Mouse (Mus musculus): ENCODE measurements at regions not wholly inside any gene's neighbourhood (a gene's known extent, or its start where the extent isn't known, plus 50 kb on each side); places are given as distances from the start of the nearest gene placed in this dataset.

GRCm38 (mm10) chr13:42494371-42494770 lies 186.1 kb upstream of the Phactr1 start:
- TF ChIP-seq MYOD1 (IDR thresholded peaks at IDR 0.05; ENCODE audit: control insufficient read depth in 1 of 3, insufficient read length in 2 of 3, low read depth in 2 of 3), result no peak
- TF ChIP-seq MAX (IDR thresholded peaks at IDR 0.05; ENCODE audit: low read depth), result no peak
- no peak for TF ChIP-seq REST (IDR thresholded peaks at IDR 0.05; ENCODE audit: insufficient read depth, insufficient read length)
- TF ChIP-seq E2F4 (IDR thresholded peaks at IDR 0.05; ENCODE audit: insufficient read depth), result no peak
- TF ChIP-seq TCF12 (IDR thresholded peaks at IDR 0.05; ENCODE audit: insufficient read depth, poor library complexity, severe bottlenecking), result no peak
- TF ChIP-seq SRF (IDR thresholded peaks at IDR 0.05; ENCODE audit: control insufficient read depth, insufficient read length, low read depth), result no peak
- no peak for TF ChIP-seq POLR2AphosphoS2 (IDR thresholded peaks at IDR 0.05; ENCODE audit: insufficient read length, low read depth)
- no peak for TF ChIP-seq CEBPB (IDR thresholded peaks at IDR 0.05; ENCODE audit: insufficient read depth, poor library complexity, severe bottlenecking)
- no peak for TF ChIP-seq POLR2A (IDR thresholded peaks at IDR 0.05; ENCODE audit: insufficient read length, low read depth)
- no peak for TF ChIP-seq MYOG (IDR thresholded peaks at IDR 0.05; ENCODE audit: control insufficient read depth in 1 of 3, insufficient read depth in 1 of 3, insufficient read length in 2 of 3, low read depth in 2 of 3)
- TF ChIP-seq USF1 (IDR thresholded peaks at IDR 0.05; ENCODE audit: low read depth), result no peak
- no peak for TF ChIP-seq TCF3 (IDR thresholded peaks at IDR 0.05; ENCODE audit: insufficient read length, low read depth)
- Histone ChIP-seq H3K36me3 (ENCODE audit: control insufficient read depth, insufficient read depth) (no peaks in the 10 kb centered on the region), H3K4me3 (no peak overlapping the region), H3K4me2 (ENCODE audit: low read depth) (no peak overlapping the region), H3ac (ENCODE audit: control insufficient read depth, insufficient read length) (no peak overlapping the region), H3K79me2 (ENCODE audit: control insufficient read depth, insufficient read depth) (no peaks in the 10 kb centered on the region), H3K27me3 (ENCODE audit: control insufficient read depth, insufficient read depth, insufficient read length) (no peaks in the 10 kb centered on the region)

- no peaks in the 10 kb centered on the region for H3K27me3 ChIP-seq (ENCODE audit: control insufficient read depth, insufficient read depth, insufficient read length)
- H3K4me2 ChIP-seq (ENCODE audit: low read depth), result no peak overlapping the region
- no peaks in the 10 kb centered on the region for H3K36me3 ChIP-seq (ENCODE audit: control insufficient read depth, insufficient read depth)
- no peak overlapping the region for H3ac ChIP-seq (ENCODE audit: control insufficient read depth, insufficient read length)
- TF ChIP-seq USF1 (IDR thresholded peaks at IDR 0.05; ENCODE audit: low read depth) (no peak), MYOD1 (IDR thresholded peaks at IDR 0.05; ENCODE audit: control insufficient read depth in 1 of 3, insufficient read length in 2 of 3, low read depth in 2 of 3) (no peak), CEBPB (IDR thresholded peaks at IDR 0.05; ENCODE audit: insufficient read depth, poor library complexity, severe bottlenecking) (no peak), TCF3 (IDR thresholded peaks at IDR 0.05; ENCODE audit: insufficient read length, low read depth) (no peak), MYOG (IDR thresholded peaks at IDR 0.05; ENCODE audit: control insufficient read depth in 1 of 3, insufficient read depth in 1 of 3, insufficient read length in 2 of 3, low read depth in 2 of 3) (no peak), MAX (IDR thresholded peaks at IDR 0.05; ENCODE audit: low read depth) (no peak), POLR2AphosphoS2 (IDR thresholded peaks at IDR 0.05; ENCODE audit: insufficient read length, low read depth) (no peak), POLR2A (IDR thresholded peaks at IDR 0.05; ENCODE audit: insufficient read length, low read depth) (no peak), E2F4 (IDR thresholded peaks at IDR 0.05; ENCODE audit: insufficient read depth) (no peak), SRF (IDR thresholded peaks at IDR 0.05; ENCODE audit: control insufficient read depth, insufficient read length, low read depth) (no peak), TCF12 (IDR thresholded peaks at IDR 0.05; ENCODE audit: insufficient read depth, poor library complexity, severe bottlenecking) (no peak), REST (IDR thresholded peaks at IDR 0.05; ENCODE audit: insufficient read depth, insufficient read length) (no peak)
- no peak overlapping the region for H3K4me3 ChIP-seq
- no peaks in the 10 kb centered on the region for H3K79me2 ChIP-seq (ENCODE audit: control insufficient read depth, insufficient read depth)
Measured at GRCm38 (mm10) chr13:42498351-42498750, 182.1 kb upstream of the Phactr1 start.

GRCm38 (mm10) chr13:42507535-42507934 lies 172.9 kb upstream of the Phactr1 start:
- Histone ChIP-seq H3K4me2 (ENCODE audit: low read depth) (no peak overlapping the region), H3ac (ENCODE audit: control insufficient read depth, insufficient read length) (no peak overlapping the region), H3K4me3 (no peak overlapping the region), H3K27me3 (ENCODE audit: control insufficient read depth, insufficient read depth, insufficient read length) (no peaks in the 10 kb centered on the region), H3K79me2 (ENCODE audit: control insufficient read depth, insufficient read depth) (no peaks in the 10 kb centered on the region), H3K36me3 (ENCODE audit: control insufficient read depth, insufficient read depth) (no peaks in the 10 kb centered on the region)
- TF ChIP-seq POLR2AphosphoS2 (IDR thresholded peaks at IDR 0.05; ENCODE audit: insufficient read length, low read depth), result no peak
- TF ChIP-seq REST (IDR thresholded peaks at IDR 0.05; ENCODE audit: insufficient read depth, insufficient read length), result no peak
- TF ChIP-seq MYOG (IDR thresholded peaks at IDR 0.05; ENCODE audit: control insufficient read depth in 1 of 3, insufficient read depth in 1 of 3, insufficient read length in 2 of 3, low read depth in 2 of 3), result no peak
- TF ChIP-seq TCF3 (IDR thresholded peaks at IDR 0.05; ENCODE audit: insufficient read length, low read depth), result no peak
- no peak for TF ChIP-seq MYOD1 (IDR thresholded peaks at IDR 0.05; ENCODE audit: control insufficient read depth in 1 of 3, insufficient read length in 2 of 3, low read depth in 2 of 3)
- TF ChIP-seq SRF (IDR thresholded peaks at IDR 0.05; ENCODE audit: control insufficient read depth, insufficient read length, low read depth), result no peak
- no peak for TF ChIP-seq MAX (IDR thresholded peaks at IDR 0.05; ENCODE audit: low read depth)
- TF ChIP-seq USF1 (IDR thresholded peaks at IDR 0.05; ENCODE audit: low read depth), result no peak
- no peak for TF ChIP-seq CEBPB (IDR thresholded peaks at IDR 0.05; ENCODE audit: insufficient read depth, poor library complexity, severe bottlenecking)
- no peak for TF ChIP-seq POLR2A (IDR thresholded peaks at IDR 0.05; ENCODE audit: insufficient read length, low read depth)
- no peak for TF ChIP-seq E2F4 (IDR thresholded peaks at IDR 0.05; ENCODE audit: insufficient read depth)
- TF ChIP-seq TCF12 (IDR thresholded peaks at IDR 0.05; ENCODE audit: insufficient read depth, poor library complexity, severe bottlenecking), result no peak

GRCm38 (mm10) chr13:42518686-42519085 lies 161.7 kb upstream of the Phactr1 start:
- Histone ChIP-seq H3ac (ENCODE audit: control insufficient read depth, insufficient read length) (no peak overlapping the region), H3K36me3 (ENCODE audit: control insufficient read depth, insufficient read depth) (no peaks in the 10 kb centered on the region), H3K79me2 (ENCODE audit: control insufficient read depth, insufficient read depth) (no peaks in the 10 kb centered on the region), H3K27me3 (ENCODE audit: control insufficient read depth, insufficient read depth, insufficient read length) (no peaks in the 10 kb centered on the region), H3K4me2 (ENCODE audit: low read depth) (no peak overlapping the region), H3K4me3 (no peak overlapping the region)
- no peak for TF ChIP-seq TCF12 (IDR thresholded peaks at IDR 0.05; ENCODE audit: insufficient read depth, poor library complexity, severe bottlenecking)
- TF ChIP-seq REST (IDR thresholded peaks at IDR 0.05; ENCODE audit: insufficient read depth, insufficient read length), result no peak
- no peak for TF ChIP-seq USF1 (IDR thresholded peaks at IDR 0.05; ENCODE audit: low read depth)
- TF ChIP-seq TCF3 (IDR thresholded peaks at IDR 0.05; ENCODE audit: insufficient read length, low read depth), result no peak
- TF ChIP-seq E2F4 (IDR thresholded peaks at IDR 0.05; ENCODE audit: insufficient read depth), result no peak
- no peak for TF ChIP-seq MYOD1 (IDR thresholded peaks at IDR 0.05; ENCODE audit: control insufficient read depth in 1 of 3, insufficient read length in 2 of 3, low read depth in 2 of 3)
- no peak for TF ChIP-seq POLR2AphosphoS2 (IDR thresholded peaks at IDR 0.05; ENCODE audit: insufficient read length, low read depth)
- no peak for TF ChIP-seq POLR2A (IDR thresholded peaks at IDR 0.05; ENCODE audit: insufficient read length, low read depth)
- TF ChIP-seq MAX (IDR thresholded peaks at IDR 0.05; ENCODE audit: low read depth), result no peak
- TF ChIP-seq SRF (IDR thresholded peaks at IDR 0.05; ENCODE audit: control insufficient read depth, insufficient read length, low read depth), result no peak
- TF ChIP-seq CEBPB (IDR thresholded peaks at IDR 0.05; ENCODE audit: insufficient read depth, poor library complexity, severe bottlenecking), result no peak
- TF ChIP-seq MYOG (IDR thresholded peaks at IDR 0.05; ENCODE audit: control insufficient read depth in 1 of 3, insufficient read depth in 1 of 3, insufficient read length in 2 of 3, low read depth in 2 of 3), result no peak
